Mouse (Mus musculus) kidney, postnatal 0 days (tissue): ENCODE measurements around the gene Gm21970. TPM values are rescaled to one million over a fixed set of nuclear protein-coding genes. Genes with fewer than 3 reads are reported as not detected.

Experiments
- ATAC-seq: fragments of 200-750 bp; cut with Nextera tagmentation; replicated peaks from 2 replicates; pipeline ENCODE4 v1.8.0; 2017; ENCODE audit warnings: low read depth, moderate number of reproducible peaks, moderate TSS enrichment, moderate library complexity; ENCODE audit not compliant: low FRiP score
- DNase-seq: peaks from one replicate; pipeline ENCODE4 v3.0.0-alpha.2; 2016; ENCODE audit warnings: low spot score
- H3K27ac ChIP-seq: fragments of 300-500 bp; sonication (generic); 2 replicates; pipeline ENCODE4 v1.5.1; 2014; ENCODE audit warnings: mild to moderate bottlenecking
- H3K27me3 ChIP-seq: fragments of 300-500 bp; sonication (generic); 2 replicates; pipeline ENCODE4 v1.6.1; 2014; ENCODE audit warnings: low read length, mixed read lengths; ENCODE audit not compliant: insufficient read depth
- H3K36me3 ChIP-seq: fragments of 300-500 bp; sonication (generic); 2 replicates; pipeline ENCODE4 v1.6.1; 2014; ENCODE audit warnings: low read length, mixed read lengths; ENCODE audit not compliant: insufficient read depth
- H3K4me1 ChIP-seq: fragments of 300-500 bp; sonication (generic); replicated peaks from 2 replicates; pipeline ENCODE4 v1.6.1; 2014; ENCODE audit warnings: antibody characterized with exemption, low read length, mixed read lengths; ENCODE audit not compliant: insufficient read depth
- H3K4me2 ChIP-seq: fragments of 300-500 bp; sonication (generic); 2 replicates; pipeline ENCODE4 v1.6.1; 2014; ENCODE audit warnings: mild to moderate bottlenecking, low read length, moderate library complexity, mixed read lengths
- H3K4me3 ChIP-seq: fragments of 300-500 bp; sonication (generic); replicated peaks from 2 replicates; pipeline ENCODE4 v1.5.1; 2014; ENCODE audit warnings: low read depth, low read length
- H3K9ac ChIP-seq: fragments of 300-500 bp; sonication (generic); 2 replicates; pipeline ENCODE4 v1.6.1; 2014; ENCODE audit warnings: low read depth, low read length
- H3K9me3 ChIP-seq: fragments of 300-500 bp; sonication (generic); replicated peaks from 2 replicates; pipeline ENCODE4 v1.6.1; 2016; ENCODE audit warnings: low read length, inconsistent platforms, mixed read lengths
- CTCF ChIP-seq: IDR thresholded peaks from 2 replicates; pipeline ENCODE4 v1.5.1; 2016; ENCODE audit warnings: antibody characterized with exemption, low read depth, mild to moderate bottlenecking, moderate library complexity
- WGBS: fragments of 180-500 bp; shearing (Covaris S2); extraction: QIAGEN DNeasy Blood & Tissue Kit; methylation state at CpG from one replicate; pipeline ENCODE4 v1.1.7; 2014; 5-methylcytosine and 5-hydroxymethylcytosine counted together
- polyA plus RNA-seq: library from polyadenylated mRNA; unstranded; fragments of >200 nt; fragmentation: Nextera tagmentation; extraction: Ambion mirVana; gene quantifications from 2 replicates; pipeline ENCODE4 v1.2.1, GENCODE M21; 2015

Gene Gm21970
- polyA plus RNA-seq, 1 experiment from 2014 or later, result not detected

DNA sequence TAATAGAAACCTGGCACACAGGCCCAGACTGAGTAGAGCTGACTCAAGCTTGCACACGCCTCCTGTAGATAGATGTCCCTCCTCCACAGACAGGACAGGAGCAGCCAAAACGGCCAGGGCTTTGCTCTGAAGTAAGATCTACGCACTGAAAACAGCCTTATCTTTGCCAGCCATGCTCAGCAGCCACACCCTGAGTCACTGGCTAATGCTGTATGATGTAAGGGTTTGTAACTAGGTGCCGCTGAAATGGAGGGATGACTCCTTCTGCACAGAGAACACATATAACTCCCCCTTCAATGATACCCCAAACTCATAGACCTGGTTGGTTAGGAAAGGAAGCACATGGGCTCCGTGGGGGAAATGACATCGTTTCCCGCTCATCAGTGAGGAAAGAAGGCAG is 38.8 kb upstream of the Gm21970 start:
- no peak overlapping the region for H3K4me2 ChIP-seq
- DNase-seq, result no peak
- no peak overlapping the region for H3K9ac ChIP-seq
- no peaks in the 10 kb centered on the region for H3K36me3 ChIP-seq
- no peak overlapping the region for H3K27ac ChIP-seq
- H3K27me3 ChIP-seq, result peaks cover 7% of the 10 kb centered on the region; the same call in 1 of the 2 replicates
- no peak for TF ChIP-seq CTCF
- H3K4me3 ChIP-seq, result no peak overlapping the region
- 65% methylated on average over 7 of the region's 7 CpGs for WGBS
- no peak for ATAC-seq
- no peaks in the 10 kb centered on the region for H3K9me3 ChIP-seq
- no peaks in the 10 kb centered on the region for H3K4me1 ChIP-seq

GRCm38 (mm10) chr16:91353177-91353576 is 38.3 kb upstream of the Gm21970 start:
- H3K27ac ChIP-seq, result no peak overlapping the region
- no peak overlapping the region for H3K4me2 ChIP-seq
- no peaks in the 10 kb centered on the region for H3K4me1 ChIP-seq
- DNase-seq (no peak), ATAC-seq (no peak)
- no peak for TF ChIP-seq CTCF
- H3K36me3 ChIP-seq, result no peaks in the 10 kb centered on the region
- H3K9me3 ChIP-seq, result no peaks in the 10 kb centered on the region
- WGBS, result 81% methylated on average over 6 of the region's 6 CpGs
- no peak overlapping the region for H3K4me3 ChIP-seq
- H3K9ac ChIP-seq, result no peak overlapping the region
- H3K27me3 ChIP-seq, result peaks cover 7% of the 10 kb centered on the region; the same call in 1 of the 2 replicates

DNA sequence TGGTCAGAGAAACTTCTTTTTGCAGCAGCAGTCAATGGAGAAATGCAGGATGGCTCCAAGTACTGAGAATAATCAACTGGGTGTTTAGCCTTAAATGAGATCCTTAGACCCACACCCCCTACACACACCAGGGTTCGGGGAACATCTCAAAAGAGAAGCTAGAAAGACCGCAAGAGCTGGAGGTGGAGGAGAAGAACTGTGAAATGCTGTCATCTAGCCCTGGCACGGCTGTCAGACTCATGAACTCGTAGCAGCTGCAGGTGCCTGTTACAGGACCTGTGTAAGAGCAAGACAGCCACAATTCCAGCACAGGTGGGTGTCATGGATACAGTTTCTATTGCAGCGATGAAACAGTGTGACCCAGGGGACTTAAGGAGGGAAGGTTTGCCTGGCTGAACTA is 37.9 kb upstream of the Gm21970 start:
- Histone ChIP-seq H3K36me3 (no peaks in the 10 kb centered on the region), H3K4me1 (no peaks in the 10 kb centered on the region), H3K27me3 (peaks cover 7% of the 10 kb centered on the region; the same call in 1 of the 2 replicates), H3K9ac (no peak overlapping the region), H3K27ac (no peak overlapping the region), H3K9me3 (no peaks in the 10 kb centered on the region), H3K4me3 (no peak overlapping the region), H3K4me2 (no peak overlapping the region)
- ATAC-seq (no peak), DNase-seq (no peak)
- no peak for TF ChIP-seq CTCF
- 74% methylated on average over 5 of the region's 5 CpGs for WGBS

GRCm38 (mm10) chr16:91354599-91354998 is 36.9 kb upstream of the Gm21970 start:
- ATAC-seq, result no peak

GRCm38 (mm10) chr16:91355160-91355559 is 36.4 kb upstream of the Gm21970 start:
- Histone ChIP-seq H3K9ac (no peak overlapping the region), H3K4me2 (no peak overlapping the region), H3K4me1 (no peaks in the 10 kb centered on the region), H3K27me3 (peaks cover 7% of the 10 kb centered on the region; the same call in 1 of the 2 replicates), H3K9me3 (no peaks in the 10 kb centered on the region), H3K27ac (no peak overlapping the region), H3K4me3 (no peak overlapping the region), H3K36me3 (no peaks in the 10 kb centered on the region)
- no peak for TF ChIP-seq CTCF
- no peak for DNase-seq
- 82% methylated on average over 12 of the region's 12 CpGs for WGBS
- ATAC-seq, result no peak

More at GRCm38 (mm10) chr16:91354599-91354998, 36.9 kb upstream of the Gm21970 start:
- no peak for TF ChIP-seq CTCF
- Histone ChIP-seq H3K4me3 (no peak overlapping the region), H3K36me3 (no peaks in the 10 kb centered on the region), H3K27ac (no peak overlapping the region), H3K9me3 (no peaks in the 10 kb centered on the region), H3K9ac (no peak overlapping the region), H3K4me2 (no peak overlapping the region), H3K4me1 (no peaks in the 10 kb centered on the region), H3K27me3 (peaks cover 7% of the 10 kb centered on the region; the same call in 1 of the 2 replicates)
- no peak for DNase-seq
- 74% methylated on average over 4 of the region's 4 CpGs for WGBS

DNA sequence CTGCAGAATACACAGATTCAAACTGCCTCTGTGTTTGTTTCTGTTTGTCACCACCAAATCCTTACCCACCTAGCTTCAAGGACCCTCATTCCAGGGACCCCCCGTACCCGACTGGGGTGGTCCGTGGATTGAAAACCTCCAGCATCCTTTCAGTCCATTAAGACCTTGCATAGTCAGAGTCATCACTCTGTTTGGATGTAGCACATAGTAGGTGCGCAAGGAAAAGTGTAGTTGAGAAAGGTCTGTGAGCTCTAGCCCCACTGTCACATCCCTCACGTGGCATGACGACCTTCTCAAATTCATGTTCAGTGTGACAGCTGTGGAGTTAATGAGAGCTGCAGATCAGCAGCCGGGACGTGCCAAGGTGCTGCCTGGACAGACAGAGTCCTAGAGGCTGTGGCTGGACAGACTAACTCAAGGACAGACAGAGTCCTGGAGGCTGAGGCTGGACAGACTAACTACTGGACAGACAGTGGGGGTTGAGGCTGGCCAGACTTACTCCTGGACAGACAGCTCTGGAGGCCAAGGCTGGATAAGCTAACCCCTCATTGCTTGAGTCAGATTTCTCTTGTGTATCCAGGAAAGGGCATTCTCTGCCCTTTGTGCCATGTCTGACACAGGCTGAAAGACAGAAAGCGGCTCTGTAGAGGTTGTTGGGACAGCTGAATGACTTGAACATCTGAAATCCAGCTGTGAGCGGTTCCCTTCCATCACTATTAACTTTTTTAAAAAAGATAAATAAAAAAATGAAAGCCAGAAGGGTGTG is 34.6 kb upstream of the Gm21970 start:
- Histone ChIP-seq H3K4me1 (no peaks in the 10 kb centered on the region), H3K4me2 (no peak overlapping the region), H3K27ac (no peak overlapping the region), H3K9me3 (no peaks in the 10 kb centered on the region), H3K9ac (no peak overlapping the region), H3K4me3 (no peak overlapping the region), H3K27me3 (0 out of 2 replicates have a peak, but pooled peaks cover 3% of the 10 kb centered on the region), H3K36me3 (no peaks in the 10 kb centered on the region)
- ATAC-seq, result 0 out of 2 replicates have a peak, but pooled peaks have one; percentile 14
- TF ChIP-seq CTCF, result no peak
- 66% methylated on average over 10 of the region's 10 CpGs for WGBS
- no peak for DNase-seq
